Mouse (Mus musculus) limb, embryonic 11.5 days (tissue): ENCODE results near the gene Hoxa4. TPM values are rescaled to one million over a fixed set of nuclear protein-coding genes. Genes with fewer than 3 reads are reported as not detected.

ENCODE experiments used
- ATAC-seq: fragments of 200-750 bp; cut with Nextera tagmentation; 2 replicates; pipeline ENCODE4 v1.8.0; 2017; ENCODE audit warnings: low read depth; ENCODE audit not compliant: insufficient number of reproducible peaks, low FRiP score, low TSS enrichment
- DNase-seq: peaks from one replicate; pipeline ENCODE4 v3.0.0-alpha.2; 2015; ENCODE audit warnings: low spot score
- H3K27ac ChIP-seq: fragments of 300-500 bp; sonication (generic); replicated peaks from 2 replicates; pipeline ENCODE4 v1.5.1; 2014; ENCODE audit warnings: low read depth, mild to moderate bottlenecking, low read length
- H3K27me3 ChIP-seq: fragments of 300-500 bp; sonication (generic); 2 replicates; pipeline ENCODE4 v1.6.1; 2014; ENCODE audit warnings: mild to moderate bottlenecking, low read length, mixed read lengths; ENCODE audit not compliant: control insufficient read depth, insufficient read depth
- H3K36me3 ChIP-seq: fragments of 300-500 bp; sonication (generic); 2 replicates; pipeline ENCODE4 v1.6.1; 2014; ENCODE audit warnings: mild to moderate bottlenecking, low read length, moderate library complexity, mixed read lengths; ENCODE audit not compliant: control insufficient read depth, insufficient read depth
- H3K4me1 ChIP-seq: fragments of 300-500 bp; sonication (generic); 2 replicates; pipeline ENCODE4 v1.6.1; 2014; ENCODE audit warnings: low read length, mixed read lengths; ENCODE audit not compliant: control insufficient read depth, insufficient read depth
- H3K4me2 ChIP-seq: fragments of 300-500 bp; sonication (generic); 2 replicates; pipeline ENCODE4 v1.6.1; 2014; ENCODE audit warnings: low read depth, mild to moderate bottlenecking, moderate library complexity; ENCODE audit not compliant: severe bottlenecking
- H3K4me3 ChIP-seq: fragments of 300-500 bp; sonication (generic); 2 replicates; pipeline ENCODE4 v1.5.1; 2014; ENCODE audit warnings: low read depth, low read length
- H3K9ac ChIP-seq: fragments of 300-500 bp; sonication (generic); 2 replicates; pipeline ENCODE4 v1.6.1; 2014; ENCODE audit warnings: mild to moderate bottlenecking, low read length
- H3K9me3 ChIP-seq: fragments of 300-500 bp; sonication (generic); 2 replicates; pipeline ENCODE4 v1.6.1; 2016; ENCODE audit warnings: low read length; ENCODE audit not compliant: control insufficient read depth
- WGBS: fragments of 180-500 bp; shearing (Covaris S2); extraction: QIAGEN DNeasy Blood & Tissue Kit; methylation state at CpG from one replicate; pipeline ENCODE4 v1.1.7; 2014; 5-methylcytosine and 5-hydroxymethylcytosine counted together
- polyA plus RNA-seq: library from polyadenylated mRNA; unstranded; fragments of >200 nt; fragmentation: Nextera tagmentation; extraction: Ambion mirVana; gene quantifications from 2 replicates; pipeline ENCODE4 v1.2.1, GENCODE M21; 2014

Gene Hoxa4
- polyA plus RNA-seq, 1 experiment from 2014 or later = 1.0 TPM

DNA sequence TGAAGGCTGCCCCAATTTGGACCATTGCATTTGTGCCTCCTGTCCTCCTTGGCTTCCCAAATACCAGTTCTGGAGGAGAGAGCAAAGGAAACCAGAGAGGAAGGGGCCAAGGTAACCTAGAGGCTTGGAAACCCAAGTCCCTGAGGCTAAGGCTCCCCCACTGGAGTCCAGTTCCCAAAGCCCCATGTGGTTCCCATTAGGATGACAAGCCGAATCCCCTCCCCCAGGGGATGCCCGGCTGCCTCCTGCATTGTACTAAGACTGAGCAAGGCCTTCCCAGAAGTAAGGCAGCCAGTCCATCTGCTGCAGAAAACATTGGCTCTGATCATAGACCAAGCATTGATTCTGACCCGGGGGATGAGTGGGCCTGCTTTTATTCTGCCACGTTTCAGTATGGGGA lies 20.2 kb downstream of the Hoxa4 start:
- H3K4me2 ChIP-seq = peak overlapping the region; percentile 29; the same call in 1 of the 2 replicates
- 7% methylated on average over 4 of the region's 4 CpGs for WGBS
- ATAC-seq = no peak
- peaks cover 2% of the 10 kb centered on the region; the same call in 1 of the 2 replicates for H3K36me3 ChIP-seq
- no peak overlapping the region for H3K27ac ChIP-seq
- peaks cover 54% of the 10 kb centered on the region for H3K4me1 ChIP-seq
- peak; percentile 81 for DNase-seq
- peaks cover 32% of the 10 kb centered on the region for H3K27me3 ChIP-seq
- H3K4me3 ChIP-seq = no peak overlapping the region
- no peak overlapping the region for H3K9ac ChIP-seq
- no peaks in the 10 kb centered on the region for H3K9me3 ChIP-seq

DNA sequence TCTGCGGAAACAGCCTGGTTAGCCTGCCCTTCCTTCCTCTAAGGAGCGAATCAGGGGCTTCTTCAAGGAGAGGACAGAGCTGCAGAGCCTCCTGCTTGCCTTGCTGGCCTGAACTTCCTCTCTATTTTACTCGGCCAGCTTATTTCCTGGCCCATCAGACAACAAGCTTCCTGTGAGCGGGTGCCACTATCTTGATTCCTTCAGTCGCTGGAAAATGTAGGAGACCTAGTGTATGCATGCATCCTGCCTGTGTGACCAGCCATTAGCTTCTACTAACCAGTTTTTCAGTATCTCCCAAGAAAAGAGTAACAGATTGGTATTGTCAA lies 20.7 kb downstream of the Hoxa4 start:
- H3K27ac ChIP-seq = no peak overlapping the region
- 18% methylated on average over 5 of the region's 5 CpGs for WGBS
- 0 out of 2 replicates have a peak overlapping the region, but pooled peaks have one; percentile 17 for H3K9ac ChIP-seq
- H3K36me3 ChIP-seq = peaks cover 2% of the 10 kb centered on the region; the same call in 1 of the 2 replicates
- no peak overlapping the region for H3K4me3 ChIP-seq
- DNase-seq (no peak), ATAC-seq (no peak)
- peak overlapping the region; percentile 29 for H3K4me2 ChIP-seq
- peaks cover 34% of the 10 kb centered on the region for H3K27me3 ChIP-seq
- no peaks in the 10 kb centered on the region for H3K9me3 ChIP-seq
- peaks cover 53% of the 10 kb centered on the region for H3K4me1 ChIP-seq

DNA sequence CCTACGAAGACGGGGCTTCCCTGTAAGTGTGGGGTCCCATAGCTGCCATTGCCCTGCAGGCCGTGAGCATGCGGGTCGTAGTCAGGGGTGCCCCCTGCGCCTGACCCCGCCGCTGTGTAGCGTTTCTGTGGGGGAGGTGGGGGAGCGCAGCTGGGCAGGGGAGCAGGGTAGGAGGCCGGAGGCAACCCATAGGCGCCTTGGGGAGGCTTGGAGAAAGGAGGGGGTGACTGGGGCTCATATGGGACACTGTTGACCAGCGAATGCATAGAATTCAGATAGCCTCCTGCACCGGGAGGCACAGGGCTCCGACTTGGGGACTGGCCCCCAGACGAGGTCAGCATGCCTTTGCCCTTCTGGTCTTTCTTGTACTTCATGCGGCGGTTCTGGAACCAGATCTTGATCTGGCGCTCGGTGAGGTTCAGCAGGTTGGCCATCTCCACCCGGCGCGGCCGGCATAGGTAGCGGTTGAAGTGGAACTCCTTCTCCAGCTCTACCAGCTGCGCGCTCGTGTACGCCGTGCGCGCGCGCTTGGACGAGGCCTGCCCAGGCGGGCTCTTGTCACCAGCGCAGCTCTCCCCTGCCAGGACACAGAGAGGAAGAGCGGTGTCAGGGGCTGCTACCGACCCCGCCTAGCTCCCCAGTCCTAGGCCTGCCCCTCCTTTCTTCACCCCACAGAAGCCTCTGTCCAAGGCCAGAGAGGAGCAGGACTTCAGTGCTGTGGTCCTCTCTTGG lies 21.2 kb downstream of the Hoxa4 start:
- peak overlapping the region; percentile 22 for H3K9ac ChIP-seq
- peak; percentile 58 for DNase-seq

DNA sequence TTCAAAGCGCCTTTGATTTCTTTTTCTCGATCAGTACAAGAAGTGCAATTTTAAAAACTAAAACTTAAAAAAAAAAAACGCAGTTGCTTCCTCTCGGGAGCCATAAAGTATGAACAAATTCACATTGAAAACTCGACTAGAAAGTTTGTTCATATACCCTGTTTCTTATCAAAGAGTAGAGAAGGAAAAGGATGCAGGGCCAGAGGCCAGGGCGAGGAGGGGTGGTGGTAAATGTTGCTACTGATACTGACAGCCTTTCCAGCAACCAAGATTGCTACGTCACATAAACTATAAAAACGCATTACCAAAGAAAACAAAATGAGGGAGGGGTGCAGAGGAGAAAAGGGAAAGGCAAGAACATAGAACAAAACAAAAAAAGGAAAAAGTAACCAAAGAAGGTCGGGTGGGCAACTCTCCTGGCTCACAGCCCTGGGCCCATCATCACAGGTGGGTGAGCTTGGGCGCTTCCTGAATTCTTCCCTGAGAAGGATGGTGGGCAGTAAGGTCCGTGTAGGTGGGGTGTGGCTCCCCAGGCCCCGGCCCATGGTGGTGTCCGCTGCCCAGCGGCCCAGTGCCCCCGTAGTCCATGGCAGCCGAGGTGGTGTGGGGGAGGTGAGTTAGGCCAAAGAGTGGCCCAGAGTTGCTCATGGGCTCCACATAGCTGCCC lies 21.9 kb downstream of the Hoxa4 start:
- DNase-seq = peak; percentile 27
- H3K4me1 ChIP-seq = peaks cover 53% of the 10 kb centered on the region
- H3K4me2 ChIP-seq = no peak overlapping the region
- no peak overlapping the region; the same call in 1 of the 2 replicates for H3K27ac ChIP-seq
- peaks cover 2% of the 10 kb centered on the region; the same call in 1 of the 2 replicates for H3K36me3 ChIP-seq
- no peaks in the 10 kb centered on the region for H3K9me3 ChIP-seq
- WGBS = 30% methylated on average over 16 of the region's 16 CpGs
- peak overlapping the region; percentile 22; the same call in 1 of the 2 replicates for H3K9ac ChIP-seq
- ATAC-seq = no peak
- peaks cover 34% of the 10 kb centered on the region for H3K27me3 ChIP-seq
- no peak overlapping the region for H3K4me3 ChIP-seq

More for the DNA sequence above, 21.2 kb downstream of the Hoxa4 start:
- H3K4me2 ChIP-seq = peak overlapping the region; percentile 29
- no peak overlapping the region for H3K4me3 ChIP-seq
- peaks cover 34% of the 10 kb centered on the region for H3K27me3 ChIP-seq
- 9% methylated on average over 40 of the region's 40 CpGs for WGBS
- no peak overlapping the region; the same call in 1 of the 2 replicates for H3K27ac ChIP-seq
- ATAC-seq = 0 out of 2 replicates have a peak, but pooled peaks have one; percentile 11
- H3K4me1 ChIP-seq = peaks cover 51% of the 10 kb centered on the region
- H3K36me3 ChIP-seq = peaks cover 2% of the 10 kb centered on the region; the same call in 1 of the 2 replicates
- H3K9me3 ChIP-seq = no peaks in the 10 kb centered on the region

DNA sequence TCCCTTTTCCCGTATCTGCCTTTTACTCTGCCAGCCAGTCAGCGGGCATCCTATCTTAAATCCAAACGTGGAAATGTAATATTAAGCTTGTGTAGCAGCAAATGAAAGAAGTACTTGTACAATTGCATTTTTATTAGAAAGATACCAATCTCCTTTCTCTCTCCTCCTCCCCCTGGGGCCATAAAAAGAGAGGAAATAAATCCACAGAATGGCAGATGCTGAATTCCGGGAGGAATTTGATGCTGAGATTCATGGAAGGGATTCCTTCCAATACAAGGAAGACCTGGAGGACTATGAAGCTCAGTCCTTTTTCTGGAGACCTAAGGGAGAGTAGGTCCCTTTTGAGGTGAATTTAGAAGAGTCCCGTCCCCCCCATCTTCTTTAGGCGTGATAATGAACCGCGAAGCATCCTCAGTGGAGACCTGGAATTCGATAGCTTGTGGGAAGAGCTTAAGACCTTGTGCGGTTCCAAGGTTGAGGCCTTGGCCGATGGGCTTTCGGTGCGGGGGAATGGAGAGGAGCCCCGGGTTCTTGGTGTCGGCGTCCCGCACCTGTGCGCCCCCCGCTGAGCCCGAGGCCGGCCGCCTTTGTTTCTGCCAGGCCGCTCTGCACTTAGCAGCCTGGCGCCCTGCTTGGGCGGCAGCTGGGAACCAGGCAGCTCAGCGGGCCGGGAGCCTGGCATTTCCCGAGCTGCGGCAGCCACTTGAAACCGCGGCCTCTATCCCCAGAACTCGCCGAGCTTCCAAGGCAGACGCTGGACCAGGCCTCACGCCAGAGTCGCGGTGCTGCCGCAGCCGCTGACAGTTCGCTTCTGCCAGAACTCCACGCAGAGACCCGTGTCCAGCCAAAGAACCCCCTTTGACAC lies 23.1 kb downstream of the Hoxa4 start:
- Histone ChIP-seq H3K9ac (no peak overlapping the region), H3K9me3 (no peaks in the 10 kb centered on the region), H3K4me3 (no peak overlapping the region), H3K4me2 (peak overlapping the region; percentile 30; the same call in 1 of the 2 replicates), H3K27me3 (peaks cover 34% of the 10 kb centered on the region), H3K4me1 (peaks cover 65% of the 10 kb centered on the region), H3K36me3 (peaks cover 2% of the 10 kb centered on the region; the same call in 1 of the 2 replicates), H3K27ac (no peak overlapping the region)
- 3% methylated on average over 42 of the region's 42 CpGs for WGBS
- no peak for ATAC-seq
- DNase-seq = peak; percentile 72

DNA sequence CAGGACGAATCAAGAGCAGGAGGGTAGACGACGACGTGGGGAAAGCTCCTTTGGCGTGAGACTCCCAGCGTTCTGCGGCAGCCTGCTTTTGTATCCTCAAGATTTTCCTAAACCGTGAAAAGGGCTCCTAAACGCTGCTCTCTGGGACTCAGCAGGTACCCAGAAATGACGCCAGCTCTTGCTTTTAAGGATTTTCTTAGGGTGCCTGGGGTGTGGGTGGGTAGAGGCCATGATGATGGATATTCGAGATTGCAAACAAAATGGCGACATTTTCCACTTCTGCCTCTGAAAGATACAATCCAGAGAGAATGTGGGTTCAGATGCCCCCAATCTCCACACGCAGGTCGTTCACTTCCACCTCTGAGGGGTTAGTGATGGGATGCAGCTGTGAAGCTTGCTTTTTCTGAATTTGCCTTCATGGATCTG lies 23.8 kb downstream of the Hoxa4 start:
- H3K27me3 ChIP-seq = peaks cover 34% of the 10 kb centered on the region
- H3K4me1 ChIP-seq = peaks cover 68% of the 10 kb centered on the region
- peaks cover 2% of the 10 kb centered on the region; the same call in 1 of the 2 replicates for H3K36me3 ChIP-seq
- H3K4me2 ChIP-seq = 0 out of 2 replicates have a peak overlapping the region, but pooled peaks have one; percentile 4
- DNase-seq = peak; percentile 41
- H3K9ac ChIP-seq = 0 out of 2 replicates have a peak overlapping the region, but pooled peaks have one; percentile 7
- H3K4me3 ChIP-seq = no peak overlapping the region
- no peak overlapping the region for H3K27ac ChIP-seq
- WGBS = 10% methylated on average over 14 of the region's 14 CpGs
- H3K9me3 ChIP-seq = no peaks in the 10 kb centered on the region
- ATAC-seq = no peak

DNA sequence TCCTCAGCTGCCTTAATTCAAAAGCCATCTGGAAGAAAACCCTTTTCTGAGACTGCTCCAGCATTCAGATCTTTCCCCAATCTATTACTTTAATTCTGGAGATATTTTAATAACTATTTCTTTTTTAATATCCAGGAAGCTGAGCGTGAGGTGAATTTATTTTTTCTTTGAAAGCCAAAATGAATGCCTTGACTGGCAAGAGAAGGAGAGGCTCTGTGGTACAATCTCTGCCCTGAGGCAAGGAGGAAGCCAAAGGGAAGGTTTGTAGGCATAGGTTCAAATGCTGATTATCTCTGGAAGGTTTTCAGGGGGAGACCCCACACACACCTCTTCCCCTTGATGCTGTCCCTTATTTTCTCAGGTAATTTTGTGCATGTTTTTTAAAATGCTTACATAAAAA lies 24.4 kb downstream of the Hoxa4 start:
- DNase-seq = no peak
- Histone ChIP-seq H3K4me3 (no peak overlapping the region), H3K27me3 (peaks cover 34% of the 10 kb centered on the region), H3K4me1 (peaks cover 63% of the 10 kb centered on the region), H3K9me3 (no peaks in the 10 kb centered on the region), H3K9ac (peak overlapping the region; percentile 14; the same call in 1 of the 2 replicates), H3K27ac (no peak overlapping the region), H3K36me3 (peaks cover 2% of the 10 kb centered on the region; the same call in 1 of the 2 replicates), H3K4me2 (no peak overlapping the region)
- no peak for ATAC-seq
- WGBS = 46% methylated on average over 1 of the region's 1 CpGs
